Mouse (Mus musculus): Measurements from ENCODE around the gene Gm15091. TPM values are rescaled to one million over a fixed set of nuclear protein-coding genes. Genes with fewer than 3 reads are reported as not detected.
"Not testable (repeated sequence)": the region's sequence is repeated elsewhere in the genome, so short reads cannot be mapped to it uniquely, and the experiment has no call there.

Gm15091 gene
- not detected for polyA plus RNA-seq (2012; fragmentation: generic; extraction: Trizol)
- long read RNA-seq, experiment 1, result 0 reads
- long read RNA-seq, experiment 2, result 0 reads

GRCm38 (mm10) chrX:149941355-149941754, at the start of gene Gm15091:
Gene Gm15091, plus strand, starts transcription at chrX:149941655.
- not testable (repeated sequence) for H3K4me3 ChIP-seq (ENCODE audit: insufficient read depth, poor library complexity, severe bottlenecking); H3K36me3 ChIP-seq (ENCODE audit: control insufficient read depth, insufficient read depth); H3ac ChIP-seq (ENCODE audit: control insufficient read depth, insufficient read length, low read depth); H3K27me3 ChIP-seq (ENCODE audit: control insufficient read depth, insufficient read depth, insufficient read length); H3K79me3 ChIP-seq (ENCODE audit: low read depth); H3K79me2 ChIP-seq (ENCODE audit: control insufficient read depth, insufficient read depth)

Other genes starting within 250 kb of the Gm15091 start
- gene Gm15097, start 157.2 kb upstream of the Gm15091 start, polyA plus RNA-seq (2012; fragmentation: generic; extraction: Trizol), result 0.20 TPM